Mouse (Mus musculus) heart, postnatal 0 days (tissue): ENCODE data around the gene Pbx3.

Experiments
- CTCF ChIP-seq: IDR thresholded peaks from 2 replicates; pipeline ENCODE4 v1.5.1; 2016; ENCODE audit warnings: antibody characterized with exemption, control low read depth, low read depth
- EP300 ChIP-seq: IDR thresholded peaks from 2 replicates; pipeline ENCODE4 v1.6.1; 2016; ENCODE audit warnings: antibody characterized with exemption, low read depth

GRCm38 (mm10) chr2:34370349-34370724 is 2.6 kb downstream of the Pbx3 start:
- no peak for TF ChIP-seq CTCF
- no peak for TF ChIP-seq EP300
